Mouse (Mus musculus) left cerebral cortex, adult 9 months (tissue): ENCODE measurements around the gene Acr.

Source experiments
- DNase-seq, 2 experiments: peaks; one replicate each; pipeline ENCODE4 v3.0.0; 2022; ENCODE audit warnings: low spot score in 2 of 2

The Acr gene

GRCm38 (mm10) chr15:89547824-89548601 lies 20.1 kb upstream of the Acr start:
- DNase-seq, result no peak

- no peak for DNase-seq
Observed at GRCm38 (mm10) chr15:89548837-89549236, 19.3 kb upstream of the Acr start.

- no peak for DNase-seq
Observed at GRCm38 (mm10) chr15:89550506-89550905, 17.6 kb upstream of the Acr start.

GRCm38 (mm10) chr15:89551733-89552132 lies 16.4 kb upstream of the Acr start:
- DNase-seq, result no peak

- DNase-seq, result no peak
Observed at GRCm38 (mm10) chr15:89555591-89555990, 12.5 kb upstream of the Acr start.

GRCm38 (mm10) chr15:89556401-89557178 lies 11.5 kb upstream of the Acr start:
- DNase-seq, result no peak

- DNase-seq, result no peak
Observed at GRCm38 (mm10) chr15:89557179-89557995, 10.7 kb upstream of the Acr start.

- no peak for DNase-seq
Observed at GRCm38 (mm10) chr15:89557996-89558390, 10.1 kb upstream of the Acr start.

GRCm38 (mm10) chr15:89559202-89559731 lies 8.9 kb upstream of the Acr start:
- no peak for DNase-seq

GRCm38 (mm10) chr15:89572147-89572546 lies 4.0 kb downstream of the Acr start:
- no peak for DNase-seq

- no peak for DNase-seq
Observed at GRCm38 (mm10) chr15:89582494-89582893, 14.4 kb downstream of the Acr start.

GRCm38 (mm10) chr15:89585101-89585500 lies 17.0 kb downstream of the Acr start:
- no peak for DNase-seq

- DNase-seq, result no peak
Observed at GRCm38 (mm10) chr15:89585631-89586030, 17.5 kb downstream of the Acr start.

- DNase-seq, result no peak
Observed at GRCm38 (mm10) chr15:89589146-89589545, 21.0 kb downstream of the Acr start.

GRCm38 (mm10) chr15:89591317-89591716 lies 23.2 kb downstream of the Acr start:
- DNase-seq, result no peak

- peak; percentile 63 to 85 for DNase-seq
Observed at GRCm38 (mm10) chr15:89591723-89592455, 23.8 kb downstream of the Acr start, which contains the start of gene Rabl2. Gene Rabl2 (minus strand): TSS chr15:89591923.

GRCm38 (mm10) chr15:89592548-89592947 lies 24.4 kb downstream of the Acr start:
- no peak for DNase-seq

GRCm38 (mm10) chr15:89605822-89606570 lies 37.9 kb downstream of the Acr start:
- no peak for DNase-seq

GRCm38 (mm10) chr15:89607480-89607879 lies 39.4 kb downstream of the Acr start:
- no peak for DNase-seq

- no peak for DNase-seq
Observed at GRCm38 (mm10) chr15:89607888-89608287, 39.8 kb downstream of the Acr start.
